7 mouse cellular contexts compared by ENCODE assay signal in genomic region chr4:137866206-137866863, GRCm38 (mm10). TPM values are rescaled to one million over a fixed set of nuclear protein-coding genes. Genes with fewer than 3 reads are reported as not detected.
DNase-seq lines count a peak whose midpoint lies in the region; ATAC-seq and TF ChIP-seq lines count a peak whose summit lies in the region.

No protein-coding gene starts in this region.

- peak; percentile 31 for ATAC-seq in hindbrain, postnatal 0 days
- no peak for ATAC-seq in frontal cortex, adult (ENCODE audit: low TSS enrichment)

- TF ChIP-seq CTCF in lung, adult 2 months (IDR thresholded peaks at IDR 0.05; ENCODE audit: insufficient read depth, low read length), result no peak
- TF ChIP-seq CTCF in hindbrain, postnatal 0 days (IDR thresholded peaks at IDR 0.05; ENCODE audit: low read depth), result no peak

- no peak overlapping the region for H3K4me3 ChIP-seq in lung, adult 2 months (replicated peaks; ENCODE audit: extremely low read depth, low read depth, low read length)
- H3K4me3 ChIP-seq in hindbrain, postnatal 0 days (ENCODE audit: low read length), result no peak overlapping the region

- 35% methylated on average over 19 of the region's 19 CpGs for WGBS in lung, adult 2 months
- WGBS in hindbrain, postnatal 0 days, result 30% methylated on average over 19 of the region's 19 CpGs

- DNase-seq in lung, adult 18-20 months, result peak; percentile 64 to 80
- DNase-seq in lung, adult 2 months, result no peak
- peak; percentile 40 to 44 for DNase-seq in cerebellum, postnatal 36 days
- DNase-seq in hindbrain, postnatal 0 days (ENCODE audit: low spot score), result peak; percentile 69
- peak; percentile 82 for DNase-seq in lung, postnatal 36 days
- peak; percentile 91 for DNase-seq in splenic B cell, adult 2 months (ENCODE audit: low read depth, low spot score)

- no peak for TF ChIP-seq POLR2A in lung, adult 2 months (IDR thresholded peaks at IDR 0.05; ENCODE audit: borderline replicate concordance, extremely low read depth, low read depth, low read length)

- H3K9me3 ChIP-seq in hindbrain, postnatal 0 days (ENCODE audit: low read length), result no peaks in the 10 kb centered on the region

- H3K27me3 ChIP-seq in hindbrain, postnatal 0 days (ENCODE audit: insufficient read depth, low read length), result no peaks in the 10 kb centered on the region
- no peaks in the 10 kb centered on the region for H3K27me3 ChIP-seq in splenic B cell, adult 2 months (ENCODE audit: control insufficient read depth, insufficient read depth, low read length, poor library complexity, severe bottlenecking)

- H3K9ac ChIP-seq in hindbrain, postnatal 0 days (replicated peaks; ENCODE audit: low read length), result no peak overlapping the region

- H3K4me1 ChIP-seq in lung, adult 2 months (ENCODE audit: control insufficient read depth, insufficient read depth, low read length), result peaks cover 36% of the 10 kb centered on the region
- H3K4me1 ChIP-seq in hindbrain, postnatal 0 days (ENCODE audit: insufficient read depth, low read length), result peaks cover 43% of the 10 kb centered on the region

- no peaks in the 10 kb centered on the region for H3K36me3 ChIP-seq in hindbrain, postnatal 0 days (ENCODE audit: insufficient read depth, low read length)
- no peaks in the 10 kb centered on the region for H3K36me3 ChIP-seq in splenic B cell, adult 2 months (ENCODE audit: control insufficient read depth, insufficient read depth, low read length, poor library complexity, severe bottlenecking)

- H3K27ac ChIP-seq in hindbrain, postnatal 0 days, result peak overlapping the region; percentile 60; the same call in 1 of the 2 replicates

- 0 out of 2 replicates have a peak overlapping the region, but pooled peaks have one; percentile 4 for H3K4me2 ChIP-seq in hindbrain, postnatal 0 days (ENCODE audit: low read depth, low read length)

RNA-seq across cellular contexts. Expression of gene Ece1, which starts 4.3 kb away (rescaled TPM):
- 111 and 113 TPM in 2 replicates for polyA plus RNA-seq in lung, adult 2 months (2012; rRNA removed)
- 40.0 and 43.8 TPM in 2 replicates for total RNA-seq in hindbrain, postnatal 0 days (2014; rRNA removed)
- 23.0 and 23.4 TPM in 2 replicates for polyA plus RNA-seq in hindbrain, postnatal 0 days (2015; fragmentation: Nextera tagmentation; extraction: Ambion mirVana)
